Mouse (Mus musculus) T-cell, adult 66 days (primary cell): Measurements from ENCODE around the gene Gm17604. TPM values are rescaled to one million over a fixed set of nuclear protein-coding genes. Genes with fewer than 3 reads are reported as not detected.

Experiments used
- total RNA-seq, 2 experiments: library from RNA; stranded (reverse); gene quantifications; 3 replicates in 1 of 2; 4 replicates in 1 of 2; pipeline ENCODE4 v1.2.4; 2023

Gene Gm17604
- total RNA-seq, result not detected

GRCm38 (mm10) chrX:165004779-165005324 is at the start of gene Gm17604:
TSS of gene Gm17604 (minus strand) at chrX:165004829.

GRCm38 (mm10) chrX:164980193-164980775 is 24.3 kb downstream of the Gm17604 start, which contains the start of the genes Mospd2 and Fancb:
TSS of gene Mospd2 (minus strand) at chrX:164980375.
TSS of gene Fancb (plus strand) at chrX:164980592.

Other genes with a start within 250 kb of the Gm17604 start
- 10 to 100 TPM; 17.9 to 20.2 TPM for gene Mospd2, start 24.5 kb downstream of the Gm17604 start, total RNA-seq
- 1 to 10 TPM; 2.4 to 2.8 TPM for gene Fancb, start 24.2 kb downstream of the Gm17604 start, total RNA-seq